Mouse (Mus musculus) gastrocnemius, adult 8-10 months (tissue): ENCODE results near the gene Tnn. TPM values are rescaled to one million over a fixed set of nuclear protein-coding genes. Genes with fewer than 3 reads are reported as not detected.

Experiments used
- DNase-seq, 2 experiments: peaks; one replicate each; pipeline ENCODE4 v3.0.0; 2022; ENCODE audit warnings: low spot score in 2 of 2
- total RNA-seq, 4 experiments: library from RNA; stranded (reverse); gene quantifications; 2 replicates each; pipeline ENCODE4 v1.2.4; 2022

The Tnn gene
- total RNA-seq, 4 experiments from 2014 or later: not detected

DNA sequence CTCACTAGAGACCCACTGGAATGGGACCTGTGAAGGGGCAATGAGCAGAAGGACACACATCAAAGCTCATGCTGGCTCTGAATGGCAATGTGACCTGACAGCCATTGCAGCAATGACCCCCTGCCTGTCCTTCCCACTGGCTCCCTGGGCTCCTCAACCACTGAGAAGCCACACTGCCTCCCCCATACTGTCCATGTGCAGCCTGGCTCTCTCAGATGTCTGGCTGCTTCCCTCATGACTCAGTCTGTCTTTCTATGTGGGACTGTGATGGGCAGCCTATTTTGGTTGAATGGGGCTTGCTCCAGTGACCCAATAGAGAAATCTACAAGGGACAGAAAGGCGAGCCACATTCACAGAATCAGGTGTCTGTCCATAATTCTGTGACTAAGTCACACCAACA, 70.7 kb downstream of the Tnn start:
- DNase-seq: no peak

GRCm38 (mm10) chr1:160080800-160081436, 72.5 kb downstream of the Tnn start:
- peak; percentile 56 to 58 for DNase-seq

DNA sequence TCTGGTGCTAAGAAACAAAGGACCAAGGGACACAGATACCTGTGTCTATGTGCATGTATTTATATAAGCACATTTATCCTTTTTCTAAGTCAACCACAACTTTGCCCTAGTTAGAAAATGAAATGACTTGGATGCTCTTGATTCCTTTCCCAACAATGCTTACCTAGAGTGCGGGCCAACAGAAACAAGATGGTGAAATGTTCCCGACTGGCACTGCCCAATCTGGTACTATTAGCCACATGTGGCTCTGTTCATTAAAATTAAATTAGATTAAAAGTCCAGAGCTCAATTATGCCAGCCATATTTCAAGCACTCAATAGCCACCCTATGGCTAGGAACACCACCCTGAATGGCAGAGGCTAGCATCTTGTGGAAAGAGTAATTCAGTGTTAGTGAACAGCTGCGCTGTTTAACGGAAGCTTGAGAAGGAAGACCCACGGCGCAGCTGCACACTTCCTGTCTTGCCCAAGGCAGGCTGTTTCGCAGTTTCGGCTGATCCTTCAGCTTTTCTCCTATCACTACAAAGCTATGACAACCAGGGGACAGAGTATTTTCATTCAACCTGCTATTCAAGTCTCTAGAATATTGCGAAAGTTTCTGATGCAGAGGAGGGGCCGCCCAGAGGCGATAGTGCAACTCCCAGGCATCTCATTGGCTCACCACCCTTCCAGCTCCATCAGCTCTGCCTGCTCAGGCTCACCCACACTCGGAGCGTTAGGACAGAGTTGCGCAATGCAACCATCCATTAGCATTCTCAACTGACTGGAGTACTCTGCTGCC, 74.3 kb downstream of the Tnn start:
- DNase-seq: peak; percentile 15 to 28

GRCm38 (mm10) chr1:160064547-160065144, 88.7 kb downstream of the Tnn start:
- DNase-seq: no peak

DNA sequence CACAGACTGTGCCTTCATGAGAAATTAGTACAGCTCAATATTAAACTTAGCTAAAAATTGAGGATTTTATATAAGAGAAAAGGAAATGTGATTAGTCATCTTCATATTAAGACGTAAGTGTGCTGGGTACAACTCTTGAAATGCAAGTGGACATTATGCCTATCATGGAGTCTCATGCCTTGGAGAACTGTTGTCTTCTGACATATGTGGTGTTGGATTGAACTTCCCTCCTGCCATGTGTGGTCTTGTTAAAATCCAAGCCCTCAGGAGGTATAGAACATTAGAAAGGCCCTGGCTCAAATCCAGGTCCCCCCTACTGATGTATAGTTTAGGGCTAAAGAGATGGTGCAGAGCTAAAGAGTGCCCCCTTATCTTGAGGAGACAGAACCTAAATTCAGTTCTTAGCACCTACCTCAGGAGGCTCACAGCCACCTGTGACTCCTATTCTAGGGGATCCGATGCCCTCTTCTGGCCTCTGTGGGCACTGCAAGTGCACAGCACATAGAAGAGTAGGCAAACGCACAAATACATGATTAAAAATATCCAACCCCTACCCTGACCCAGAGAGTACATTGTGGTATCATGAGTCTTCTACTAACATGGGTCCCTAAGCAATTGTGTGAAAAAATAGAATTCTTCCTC, 91.5 kb downstream of the Tnn start:
- no peak for DNase-seq

DNA sequence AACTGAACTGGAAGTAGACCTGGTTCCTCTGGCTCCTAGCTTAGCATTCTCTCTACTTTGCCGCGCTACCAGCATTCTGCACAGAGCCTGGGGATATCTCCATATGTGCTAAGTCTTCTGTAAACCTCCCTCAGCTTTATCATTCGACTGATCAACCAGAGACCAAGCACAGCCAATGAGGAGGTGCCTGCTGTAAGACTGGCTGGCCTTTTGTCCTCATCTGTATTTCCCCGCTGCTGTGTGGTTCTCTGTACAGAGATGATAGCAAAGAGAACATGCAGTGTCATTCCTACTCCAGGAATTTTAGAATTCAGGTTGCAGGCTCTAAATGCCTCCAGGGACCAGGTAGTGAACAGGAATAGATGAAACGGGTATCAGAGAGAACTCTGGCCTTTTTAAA, 92.1 kb downstream of the Tnn start:
- DNase-seq: no peak

- DNase-seq: no peak
Measured at GRCm38 (mm10) chr1:160060542-160060941, 92.8 kb downstream of the Tnn start.

GRCm38 (mm10) chr1:160059908-160060307, 93.5 kb downstream of the Tnn start:
- DNase-seq: no peak

DNA sequence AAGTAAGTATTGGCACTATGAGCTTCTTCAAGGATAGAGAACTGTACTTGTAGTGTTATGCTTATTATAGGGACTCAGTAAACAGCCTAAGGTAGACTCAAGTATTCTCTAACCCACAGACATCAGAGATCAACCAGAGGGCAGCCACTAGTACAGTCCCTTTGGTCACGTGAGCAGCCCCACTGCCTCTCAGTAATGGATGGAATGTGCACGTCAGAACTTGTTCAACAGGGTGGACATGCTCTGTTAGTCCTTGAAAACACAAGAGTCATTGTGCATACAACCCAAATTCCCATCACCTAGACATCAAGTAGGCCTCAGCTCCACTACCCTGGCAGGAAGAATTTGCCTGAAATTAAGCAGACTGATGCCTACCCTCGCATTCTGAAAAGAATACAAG, 95.7 kb downstream of the Tnn start:
- DNase-seq: no peak

- DNase-seq: no peak
Measured at GRCm38 (mm10) chr1:160054366-160055078, 98.9 kb downstream of the Tnn start.

- no peak for DNase-seq
Measured at GRCm38 (mm10) chr1:160053510-160054305, 99.7 kb downstream of the Tnn start.

DNA sequence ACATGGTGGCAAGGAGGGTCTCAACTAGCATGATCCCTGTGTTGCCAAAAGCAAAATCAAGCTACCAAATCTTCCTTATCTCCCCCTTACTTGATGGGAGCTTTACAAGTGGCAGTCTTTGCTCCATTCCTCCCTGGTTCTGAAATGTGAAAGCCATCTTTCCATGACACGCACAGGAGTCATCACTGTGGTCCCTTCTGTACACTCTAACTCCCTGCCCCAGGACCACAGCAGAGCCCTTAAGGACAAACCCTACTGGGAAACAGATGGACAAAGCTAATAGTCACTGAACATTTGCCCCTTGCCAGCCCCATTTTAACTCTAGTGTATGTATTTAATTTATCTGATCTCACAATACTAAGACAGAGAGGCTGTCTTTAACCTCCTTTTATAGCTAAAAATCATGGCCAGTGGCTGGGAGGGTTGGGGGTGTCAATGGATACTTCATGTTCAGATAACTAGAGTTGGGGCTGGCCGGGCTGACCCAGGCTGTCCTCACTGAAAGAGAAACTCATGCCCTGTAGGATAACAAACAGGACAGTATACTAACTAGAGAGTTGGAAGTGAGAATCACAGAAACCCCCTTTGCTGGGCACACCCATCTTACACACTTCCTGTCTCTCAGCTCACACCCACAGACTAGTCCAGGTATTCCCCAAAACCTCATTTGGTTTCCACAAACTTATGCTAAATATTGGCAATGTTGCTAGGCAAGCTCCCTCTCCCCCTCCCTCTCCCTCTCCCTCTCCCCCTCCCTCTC, 100.6 kb downstream of the Tnn start:
- DNase-seq: no peak

- no peak for DNase-seq
Measured at GRCm38 (mm10) chr1:160050898-160051297, 102.5 kb downstream of the Tnn start.

GRCm38 (mm10) chr1:160049131-160049880, 104.1 kb downstream of the Tnn start:
- no peak for DNase-seq

DNA sequence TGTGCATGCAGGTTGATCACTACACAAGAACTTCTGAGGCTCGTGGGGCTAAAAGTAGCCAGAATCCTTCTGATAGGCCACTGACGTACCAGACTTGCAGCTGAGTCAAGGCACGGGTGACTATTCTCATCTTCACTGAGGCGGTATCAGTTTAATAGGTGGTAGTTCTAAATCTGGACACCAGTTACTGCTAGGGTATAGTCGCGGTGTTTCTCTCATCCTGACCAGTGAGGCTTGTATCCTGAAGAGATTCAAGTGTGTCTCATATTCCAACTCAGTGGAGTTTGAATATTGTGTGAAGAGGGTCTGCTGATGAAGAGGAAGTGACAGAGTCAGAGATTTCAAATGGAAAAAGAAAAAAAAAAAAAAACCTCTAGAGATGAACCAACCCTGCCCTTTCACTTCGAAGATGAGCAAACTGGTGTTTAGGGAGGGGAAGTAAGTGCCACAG, 105.9 kb downstream of the Tnn start:
- no peak for DNase-seq

DNA sequence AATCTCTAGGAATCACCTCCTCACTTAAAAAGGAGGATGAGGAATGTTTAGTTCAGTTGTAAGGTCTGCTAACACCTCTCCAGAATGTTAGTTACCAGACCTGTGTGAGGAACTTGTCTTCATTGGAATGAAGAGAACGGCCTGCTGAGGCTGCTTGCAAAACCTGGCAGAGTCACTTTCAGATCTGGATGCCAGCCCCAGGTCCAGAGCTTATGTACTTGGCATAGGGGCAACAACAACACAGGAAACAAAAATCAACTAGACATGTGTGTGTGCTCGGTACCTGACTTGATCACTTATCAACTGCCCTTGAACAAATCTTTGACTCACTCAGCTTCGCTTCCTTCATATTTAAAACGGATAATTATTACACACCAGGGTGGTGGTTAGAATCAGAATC, 106.6 kb downstream of the Tnn start:
- no peak for DNase-seq

GRCm38 (mm10) chr1:160045971-160046370, 107.4 kb downstream of the Tnn start:
- no peak for DNase-seq

DNA sequence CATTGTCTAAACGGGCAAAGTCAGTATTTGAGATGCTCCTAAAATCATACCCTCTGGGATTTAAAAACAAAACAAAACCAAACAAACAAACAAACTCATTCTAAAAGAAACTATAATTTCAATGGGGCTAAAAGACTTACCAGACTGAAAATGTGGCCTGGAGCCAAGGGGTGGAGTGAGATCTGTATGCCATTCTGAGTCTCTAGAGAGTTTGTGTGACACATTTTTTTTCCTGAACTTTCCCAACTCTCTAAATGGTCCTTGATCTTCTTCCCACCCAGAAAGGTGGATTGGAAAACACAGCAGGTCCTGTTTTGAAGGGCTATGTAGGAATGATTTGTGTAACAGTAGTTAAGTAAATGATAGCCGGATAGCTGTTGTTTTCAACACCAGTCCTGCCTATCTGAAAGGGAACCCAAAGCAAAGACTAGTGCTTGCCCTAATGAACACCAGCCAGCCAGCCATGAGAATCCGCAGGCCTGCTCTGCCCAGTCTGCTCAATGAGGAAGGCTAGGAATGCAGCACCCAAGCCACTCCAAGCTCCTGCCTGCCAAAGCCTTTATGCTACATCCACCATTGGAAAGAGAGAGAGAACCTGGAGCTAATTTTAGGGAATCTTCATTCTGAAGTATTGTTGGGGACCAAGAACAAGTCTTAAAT, 108.2 kb downstream of the Tnn start:
- DNase-seq: no peak
